Mouse (Mus musculus): ENCODE results near the gene Cd247.

DNA sequence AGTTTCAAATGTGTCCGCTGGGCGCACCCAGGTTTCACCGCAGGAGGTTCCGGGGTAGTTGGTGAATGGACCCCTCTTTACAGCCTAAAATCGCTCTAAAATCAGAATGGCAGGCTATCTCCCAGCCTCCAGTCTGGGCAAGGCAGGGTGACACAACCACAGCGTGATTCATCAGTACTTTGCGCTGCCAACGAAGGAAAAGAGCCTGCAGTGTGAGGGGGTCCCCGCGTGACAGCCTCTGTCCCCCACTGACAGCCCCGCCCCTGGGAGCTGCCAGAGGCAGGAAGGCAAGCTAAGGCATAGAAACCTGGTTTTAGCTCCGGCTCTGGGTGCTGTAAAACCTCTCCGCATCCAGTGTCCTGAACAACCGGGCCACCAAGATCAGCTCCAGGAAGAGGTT, 56.9 kb downstream of the Cd247 start:
- TF ChIP-seq TCF12 (IDR thresholded peaks at IDR 0.05; ENCODE audit: insufficient read depth, poor library complexity, severe bottlenecking) (no peak), MYOG (IDR thresholded peaks at IDR 0.05; ENCODE audit: control insufficient read depth in 1 of 3, insufficient read depth in 1 of 3, insufficient read length in 2 of 3, low read depth in 2 of 3) (no peak), POLR2A (IDR thresholded peaks at IDR 0.05; ENCODE audit: insufficient read length, low read depth) (no peak)
